Mouse (Mus musculus) liver, embryonic 15.5 days (tissue): ENCODE data around the gene Tekt1. TPM values are rescaled to one million over a fixed set of nuclear protein-coding genes. Genes with fewer than 3 reads are reported as not detected.

Source experiments
- ATAC-seq: fragments of 200-750 bp; cut with Nextera tagmentation; 2 replicates; pipeline ENCODE4 v1.8.0; 2017; ENCODE audit warnings: moderate number of reproducible peaks, mild to moderate bottlenecking, moderate library complexity; ENCODE audit not compliant: insufficient read depth
- H3K27ac ChIP-seq: fragments of 300-500 bp; sonication (generic); replicated peaks from 2 replicates; pipeline ENCODE4 v1.5.1; 2015; ENCODE audit warnings: mild to moderate bottlenecking, inconsistent platforms
- H3K27me3 ChIP-seq: fragments of 300-500 bp; sonication (generic); 2 replicates; pipeline ENCODE4 v1.6.1; 2015; ENCODE audit warnings: mild to moderate bottlenecking, inconsistent platforms
- H3K36me3 ChIP-seq: fragments of 300-500 bp; sonication (generic); replicated peaks from 2 replicates; pipeline ENCODE4 v1.6.1; 2015; ENCODE audit warnings: moderate library complexity, mild to moderate bottlenecking, inconsistent platforms
- H3K4me1 ChIP-seq: fragments of 300-500 bp; sonication (generic); replicated peaks from 2 replicates; pipeline ENCODE4 v1.6.1; 2015; ENCODE audit warnings: inconsistent platforms
- H3K4me2 ChIP-seq: fragments of 300-500 bp; sonication (generic); 2 replicates; pipeline ENCODE4 v1.6.1; 2015; ENCODE audit warnings: moderate library complexity, mild to moderate bottlenecking, inconsistent platforms
- H3K4me3 ChIP-seq: fragments of 300-500 bp; sonication (generic); replicated peaks from 2 replicates; pipeline ENCODE4 v1.5.1; 2015; ENCODE audit warnings: mild to moderate bottlenecking, inconsistent platforms
- H3K9ac ChIP-seq: fragments of 300-500 bp; sonication (generic); 2 replicates; pipeline ENCODE4 v1.6.1; 2015; ENCODE audit warnings: moderate library complexity, mild to moderate bottlenecking, inconsistent platforms
- H3K9me3 ChIP-seq: fragments of 300-500 bp; sonication (generic); replicated peaks from 2 replicates; pipeline ENCODE4 v1.6.1; 2016; ENCODE audit warnings: inconsistent platforms
- WGBS: fragments of 180-500 bp; shearing (Covaris S2); methylation state at CpG from one replicate; pipeline ENCODE4 v1.1.7; 2015; ENCODE audit warnings: mixed read lengths; ENCODE audit not compliant: insufficient replicate concordance; 5-methylcytosine and 5-hydroxymethylcytosine counted together
- polyA plus RNA-seq: library from polyadenylated mRNA; unstranded; fragments of >200 nt; fragmentation: Nextera tagmentation; extraction: Ambion mirVana; gene quantifications from 2 replicates; pipeline ENCODE4 v1.2.1, GENCODE M21; 2015

Tekt1 gene
- polyA plus RNA-seq, 1 experiment from 2014 or later: not detected

- H3K4me2 ChIP-seq: no peak overlapping the region
- no peaks in the 10 kb centered on the region for H3K9me3 ChIP-seq
- WGBS: 65% methylated on average over 7 of the region's 7 CpGs
- no peak for ATAC-seq
- no peak overlapping the region for H3K4me3 ChIP-seq
- H3K36me3 ChIP-seq: no peaks in the 10 kb centered on the region
- no peak overlapping the region for H3K27ac ChIP-seq
- H3K4me1 ChIP-seq: no peaks in the 10 kb centered on the region
- no peak overlapping the region for H3K9ac ChIP-seq
- H3K27me3 ChIP-seq: no peaks in the 10 kb centered on the region
These were observed 27.3 kb upstream of the Tekt1 start for GRCm38 (mm10) chr11:72389407-72390142.

GRCm38 (mm10) chr11:72388113-72388529, 25.9 kb upstream of the Tekt1 start:
- no peaks in the 10 kb centered on the region for H3K36me3 ChIP-seq
- ATAC-seq: no peak
- H3K9me3 ChIP-seq: no peaks in the 10 kb centered on the region
- no peak overlapping the region for H3K4me3 ChIP-seq
- no peaks in the 10 kb centered on the region for H3K4me1 ChIP-seq
- WGBS: 78% methylated on average over 6 of the region's 6 CpGs
- H3K4me2 ChIP-seq: no peak overlapping the region
- H3K27me3 ChIP-seq: no peaks in the 10 kb centered on the region
- no peak overlapping the region for H3K9ac ChIP-seq
- no peak overlapping the region for H3K27ac ChIP-seq

- no peaks in the 10 kb centered on the region for H3K9me3 ChIP-seq
These were observed 17.1 kb upstream of the Tekt1 start for GRCm38 (mm10) chr11:72379351-72379750.

GRCm38 (mm10) chr11:72378222-72378621, 16.0 kb upstream of the Tekt1 start:
- Histone ChIP-seq H3K4me1 (no peaks in the 10 kb centered on the region), H3K27ac (no peak overlapping the region), H3K9ac (no peak overlapping the region), H3K9me3 (no peaks in the 10 kb centered on the region), H3K4me3 (no peak overlapping the region), H3K27me3 (no peaks in the 10 kb centered on the region), H3K36me3 (no peaks in the 10 kb centered on the region), H3K4me2 (no peak overlapping the region)
- WGBS: 60% methylated on average over 7 of the region's 7 CpGs
- no peak for ATAC-seq

More at GRCm38 (mm10) chr11:72379351-72379750, 17.1 kb upstream of the Tekt1 start:
- no peak overlapping the region for H3K4me2 ChIP-seq
- H3K36me3 ChIP-seq: no peaks in the 10 kb centered on the region
- H3K9ac ChIP-seq: no peak overlapping the region
- no peak overlapping the region for H3K27ac ChIP-seq
- H3K27me3 ChIP-seq: no peaks in the 10 kb centered on the region
- H3K4me1 ChIP-seq: no peaks in the 10 kb centered on the region
- 72% methylated on average over 4 of the region's 4 CpGs for WGBS
- no peak overlapping the region for H3K4me3 ChIP-seq
- ATAC-seq: no peak

GRCm38 (mm10) chr11:72376562-72376961, 14.3 kb upstream of the Tekt1 start:
- H3K27ac ChIP-seq: no peak overlapping the region
- H3K27me3 ChIP-seq: no peaks in the 10 kb centered on the region
- no peaks in the 10 kb centered on the region for H3K36me3 ChIP-seq
- WGBS: 46% methylated on average over 2 of the region's 2 CpGs
- no peaks in the 10 kb centered on the region for H3K9me3 ChIP-seq
- H3K9ac ChIP-seq: no peak overlapping the region
- H3K4me3 ChIP-seq: no peak overlapping the region
- no peak overlapping the region for H3K4me2 ChIP-seq
- ATAC-seq: no peak
- no peaks in the 10 kb centered on the region for H3K4me1 ChIP-seq

GRCm38 (mm10) chr11:72369904-72370672, 7.8 kb upstream of the Tekt1 start:
- H3K4me2 ChIP-seq: no peak overlapping the region
- 23% methylated on average over 12 of the region's 12 CpGs for WGBS
- H3K27ac ChIP-seq: no peak overlapping the region
- H3K9ac ChIP-seq: no peak overlapping the region
- no peak for ATAC-seq
- no peaks in the 10 kb centered on the region for H3K9me3 ChIP-seq
- no peak overlapping the region for H3K4me3 ChIP-seq
- H3K36me3 ChIP-seq: no peaks in the 10 kb centered on the region
- no peaks in the 10 kb centered on the region for H3K4me1 ChIP-seq
- peaks cover 11% of the 10 kb centered on the region for H3K27me3 ChIP-seq

GRCm38 (mm10) chr11:72367934-72368674, 5.9 kb upstream of the Tekt1 start:
- no peaks in the 10 kb centered on the region for H3K9me3 ChIP-seq
- 47% methylated on average over 11 of the region's 11 CpGs for WGBS
- H3K4me1 ChIP-seq: no peaks in the 10 kb centered on the region
- no peaks in the 10 kb centered on the region for H3K36me3 ChIP-seq
- no peak overlapping the region for H3K9ac ChIP-seq
- H3K4me3 ChIP-seq: no peak overlapping the region
- peaks cover 11% of the 10 kb centered on the region for H3K27me3 ChIP-seq
- no peak for ATAC-seq
- no peak overlapping the region for H3K27ac ChIP-seq
- no peak overlapping the region for H3K4me2 ChIP-seq

- Histone ChIP-seq H3K27ac (no peak overlapping the region), H3K27me3 (peaks cover 26% of the 10 kb centered on the region), H3K9ac (no peak overlapping the region), H3K4me3 (no peak overlapping the region), H3K4me1 (no peaks in the 10 kb centered on the region; the same call in 1 of the 2 replicates), H3K36me3 (no peaks in the 10 kb centered on the region), H3K9me3 (no peaks in the 10 kb centered on the region), H3K4me2 (no peak overlapping the region)
- 65% methylated on average over 9 of the region's 9 CpGs for WGBS
- ATAC-seq: no peak
These were observed 3.9 kb upstream of the Tekt1 start for GRCm38 (mm10) chr11:72366126-72366525.

- WGBS: 73% methylated on average over 5 of the region's 5 CpGs
- ATAC-seq: no peak
- Histone ChIP-seq H3K36me3 (no peaks in the 10 kb centered on the region), H3K4me3 (no peak overlapping the region), H3K9me3 (no peaks in the 10 kb centered on the region), H3K9ac (no peak overlapping the region), H3K4me2 (no peak overlapping the region), H3K27ac (no peak overlapping the region), H3K27me3 (peaks cover 28% of the 10 kb centered on the region), H3K4me1 (no peaks in the 10 kb centered on the region; the same call in 1 of the 2 replicates)
These were observed 2.3 kb upstream of the Tekt1 start for GRCm38 (mm10) chr11:72364526-72364925.

- Histone ChIP-seq H3K9me3 (no peaks in the 10 kb centered on the region), H3K4me1 (no peaks in the 10 kb centered on the region; the same call in 1 of the 2 replicates), H3K4me2 (no peak overlapping the region), H3K27me3 (peaks cover 24% of the 10 kb centered on the region), H3K9ac (no peak overlapping the region), H3K27ac (no peak overlapping the region), H3K4me3 (no peak overlapping the region), H3K36me3 (no peaks in the 10 kb centered on the region)
- 57% methylated on average over 8 of the region's 8 CpGs for WGBS
- no peak for ATAC-seq
These were observed 1.4 kb upstream of the Tekt1 start for GRCm38 (mm10) chr11:72363523-72364240.
